15 mouse cellular contexts compared by ENCODE assay signal in genomic region chr8:71509316-71509715, GRCm38 (mm10). TPM values are rescaled to one million over a fixed set of nuclear protein-coding genes. Genes with fewer than 3 reads are reported as not detected.
A peak's percentile ranks its signal among the peaks of the same experiment; 100 is the strongest.
DNase-seq lines count a peak whose midpoint lies in the region; ATAC-seq and TF ChIP-seq lines count a peak whose summit lies in the region.
"Had no signal": no experiment of that assay in that cellular context is flagged by ENCODE, and none has a peak within 500 bp of the region (broad histone marks: within the 10 kb centered on the region; RNA-seq: fewer than 3 reads in every experiment).

No protein-coding gene starts in this region.

- peak overlapping the region; percentile 53 for H3K4me3 ChIP-seq in heart, embryonic 10.5 days
- H3K4me3 ChIP-seq in lung, embryonic 14.5 days (ENCODE audit: low read depth, low read length), result peak overlapping the region; percentile 22
- peak overlapping the region in 1 of 2 experiments; percentile 36; a peak in 2 of 4 replicates for H3K4me3 ChIP-seq in heart, embryonic 14.5 days (ENCODE audit: control insufficient read depth in 1 of 2, insufficient read depth in 1 of 2, low read depth in 1 of 2, low read length in 2 of 2)
- no peak overlapping the region for H3K4me3 ChIP-seq in stomach, embryonic 14.5 days (ENCODE audit: low read depth, low read length)
- H3K4me3 ChIP-seq in forebrain, embryonic 11.5 days (ENCODE audit: low read depth, low read length), result no peak overlapping the region

- no peak for DNase-seq in heart, embryonic 10.5 days (ENCODE audit: low spot score)
- DNase-seq in heart, adult 8-10 months (ENCODE audit: low spot score), result no peak
- DNase-seq in lung, embryonic 14.5 days, result no peak
- DNase-seq in lung, adult 18-20 months, result no peak
- DNase-seq in natural killer cell, adult 2 months (ENCODE audit: low spot score in 2 of 2), result no peak
- no peak for DNase-seq in forebrain, embryonic 11.5 days (ENCODE audit: low spot score)
- DNase-seq: cerebellum, postnatal 10 days; kidney, postnatal 36 days; spleen, adult 18-20 months; thymus, postnatal 14 days had no signal

- H3K9me3 ChIP-seq in heart, embryonic 10.5 days, result no peaks in the 10 kb centered on the region
- no peaks in the 10 kb centered on the region for H3K9me3 ChIP-seq in lung, embryonic 14.5 days (ENCODE audit: low read depth, low read length)
- no peaks in the 10 kb centered on the region for H3K9me3 ChIP-seq in heart, embryonic 14.5 days (ENCODE audit: control insufficient read depth, low read length)
- H3K9me3 ChIP-seq in stomach, embryonic 14.5 days (ENCODE audit: control insufficient read depth, low read depth, low read length), result no peaks in the 10 kb centered on the region
- no peaks in the 10 kb centered on the region for H3K9me3 ChIP-seq in forebrain, embryonic 11.5 days (ENCODE audit: control insufficient read depth, low read length)

- 0 out of 2 replicates have a peak, but pooled peaks cover 10% of the 10 kb centered on the region for H3K36me3 ChIP-seq in heart, embryonic 10.5 days
- H3K36me3 ChIP-seq in lung, embryonic 14.5 days (ENCODE audit: insufficient read depth), result 0 out of 2 replicates have a peak, but pooled peaks cover 4% of the 10 kb centered on the region
- no peaks in the 10 kb centered on the region for H3K36me3 ChIP-seq in heart, embryonic 14.5 days (ENCODE audit: control insufficient read depth, insufficient read depth, low read length)
- H3K36me3 ChIP-seq in stomach, embryonic 14.5 days (ENCODE audit: control insufficient read depth, insufficient read depth, low read length), result no peaks in the 10 kb centered on the region
- no peaks in the 10 kb centered on the region for H3K36me3 ChIP-seq in forebrain, embryonic 11.5 days (ENCODE audit: control insufficient read depth, insufficient read depth, low read length)

- WGBS in heart, embryonic 10.5 days, result 65% methylated on average over 2 of the region's 2 CpGs
- 65% methylated on average over 2 of the region's 2 CpGs for WGBS in lung, embryonic 14.5 days
- WGBS in heart, embryonic 14.5 days, result 50% methylated on average over 2 of the region's 2 CpGs
- WGBS in stomach, embryonic 14.5 days, result 71% methylated on average over 2 of the region's 2 CpGs
- WGBS in forebrain, embryonic 11.5 days, result 62% methylated on average over 2 of the region's 2 CpGs

- ATAC-seq in lung, embryonic 14.5 days (ENCODE audit: insufficient read depth), result no peak
- no peak for ATAC-seq in heart, embryonic 14.5 days (ENCODE audit: insufficient number of reproducible peaks, insufficient read depth, low FRiP score, low read depth)
- no peak for ATAC-seq in stomach, embryonic 14.5 days (ENCODE audit: insufficient number of reproducible peaks, insufficient read depth, low FRiP score, low read depth)
- ATAC-seq in forebrain, embryonic 11.5 days (replicated peaks; ENCODE audit: low FRiP score), result no peak
- ATAC-seq: CD4-positive, CD25-positive, alpha-beta regulatory T cell, adult 4 months had no signal

- peak overlapping the region; percentile 51 for H3K4me2 ChIP-seq in lung, embryonic 14.5 days
- peak overlapping the region; percentile 77 for H3K4me2 ChIP-seq in heart, embryonic 14.5 days (ENCODE audit: low read length)
- 0 out of 2 replicates have a peak overlapping the region, but pooled peaks have one; percentile 20 for H3K4me2 ChIP-seq in stomach, embryonic 14.5 days (replicated peaks; ENCODE audit: low read depth, low read length)
- H3K4me2 ChIP-seq in forebrain, embryonic 11.5 days (ENCODE audit: low read depth, low read length, severe bottlenecking), result no peak overlapping the region

- H3K4me1 ChIP-seq in heart, embryonic 10.5 days, result peaks cover 31% of the 10 kb centered on the region
- H3K4me1 ChIP-seq in lung, embryonic 14.5 days (ENCODE audit: insufficient read depth), result no peaks in the 10 kb centered on the region
- peaks cover 7 to 12% of the 10 kb centered on the region in 2 experiments; a peak in 3 of 4 replicates for H3K4me1 ChIP-seq in heart, embryonic 14.5 days (ENCODE audit: control insufficient read depth in 2 of 2, insufficient read depth in 2 of 2, low read length in 2 of 2)
- no peaks in the 10 kb centered on the region for H3K4me1 ChIP-seq in stomach, embryonic 14.5 days (ENCODE audit: control insufficient read depth, insufficient read depth, low read length)
- H3K4me1 ChIP-seq in forebrain, embryonic 11.5 days (replicated peaks; ENCODE audit: control insufficient read depth, insufficient read depth, low read length), result peaks cover 5% of the 10 kb centered on the region; the same call in 1 of the 2 replicates

- peaks cover 69% of the 10 kb centered on the region for H3K27me3 ChIP-seq in heart, embryonic 10.5 days (ENCODE audit: insufficient read depth, poor library complexity, severe bottlenecking)
- peaks cover 33% of the 10 kb centered on the region for H3K27me3 ChIP-seq in lung, embryonic 14.5 days (ENCODE audit: insufficient read depth, low read length)
- H3K27me3 ChIP-seq in heart, embryonic 14.5 days (ENCODE audit: control insufficient read depth, insufficient read depth, low read length), result peaks cover 53% of the 10 kb centered on the region
- peaks cover 22% of the 10 kb centered on the region for H3K27me3 ChIP-seq in stomach, embryonic 14.5 days (ENCODE audit: control insufficient read depth, insufficient read depth, low read length)
- peaks cover 30% of the 10 kb centered on the region for H3K27me3 ChIP-seq in forebrain, embryonic 11.5 days (ENCODE audit: control insufficient read depth, insufficient read depth, low read length)

- peak overlapping the region; percentile 64; the same call in 1 of the 2 replicates for H3K27ac ChIP-seq in heart, embryonic 10.5 days
- H3K27ac ChIP-seq in lung, embryonic 14.5 days (ENCODE audit: low read depth), result no peak overlapping the region
- no peak overlapping the region for H3K27ac ChIP-seq in heart, embryonic 14.5 days (replicated peaks in 1 of 2; ENCODE audit: control insufficient read depth in 1 of 2, insufficient read depth in 1 of 2, low read depth in 2 of 2, low read length in 2 of 2)
- H3K27ac ChIP-seq in stomach, embryonic 14.5 days (ENCODE audit: low read length), result no peak overlapping the region
- no peak overlapping the region for H3K27ac ChIP-seq in forebrain, embryonic 11.5 days (ENCODE audit: low read depth, low read length)

- no peak overlapping the region for H3K9ac ChIP-seq in lung, embryonic 14.5 days
- H3K9ac ChIP-seq in heart, embryonic 14.5 days (ENCODE audit: low read length), result no peak overlapping the region; the same call in 1 of the 2 replicates
- H3K9ac ChIP-seq in stomach, embryonic 14.5 days (replicated peaks; ENCODE audit: low read depth, low read length), result no peak overlapping the region
- no peak overlapping the region for H3K9ac ChIP-seq in forebrain, embryonic 11.5 days (ENCODE audit: low read length)

- TF ChIP-seq CTCF in lung, embryonic 14.5 days (IDR thresholded peaks at IDR 0.05; ENCODE audit: low read depth), result no peak

RNA-seq across cellular contexts. Expression of gene Plvap, which starts 2.2 kb away (rescaled TPM):
- polyA plus RNA-seq in heart, embryonic 10.5 days (2016; fragmentation: Nextera tagmentation; extraction: Ambion mirVana), result 174 and 198 TPM in 2 replicates
- 10 to 100 TPM; 23.8 to 29.1 (median 27.0) TPM for total RNA-seq in heart, adult 8-10 months (2022)
- 123 and 135 TPM in 2 replicates for polyA plus RNA-seq in lung, embryonic 14.5 days (2014; fragmentation: Nextera tagmentation; extraction: Ambion mirVana)
- 109 and 121 TPM in 2 replicates for polyA plus RNA-seq in heart, embryonic 14.5 days (2014; fragmentation: Nextera tagmentation; extraction: Ambion mirVana)
- polyA plus RNA-seq in stomach, embryonic 14.5 days (2014; fragmentation: Nextera tagmentation; extraction: Ambion mirVana), result 67.1 and 67.5 TPM in 2 replicates
- polyA plus RNA-seq in forebrain, embryonic 11.5 days (2014; fragmentation: Nextera tagmentation; extraction: Ambion mirVana), result 42.5 and 43.4 TPM in 2 replicates
- polyA plus RNA-seq: CD4-positive, CD25-positive, alpha-beta regulatory T cell, adult 4 months had no signal

RNA-seq across cellular contexts. Expression of gene Ccdc194, which starts 16.2 kb away (rescaled TPM):
- 0.99 and 1.3 TPM in 2 replicates for polyA plus RNA-seq in heart, embryonic 10.5 days (2016; fragmentation: Nextera tagmentation; extraction: Ambion mirVana)
- not detected for total RNA-seq in heart, adult 8-10 months (2022)
- 1.0 TPM in 2 replicates for polyA plus RNA-seq in lung, embryonic 14.5 days (2014; fragmentation: Nextera tagmentation; extraction: Ambion mirVana)
- 0.35 and 0.89 TPM in 2 replicates for polyA plus RNA-seq in heart, embryonic 14.5 days (2014; fragmentation: Nextera tagmentation; extraction: Ambion mirVana)
- 0.41 and 0.58 TPM in 2 replicates for polyA plus RNA-seq in stomach, embryonic 14.5 days (2014; fragmentation: Nextera tagmentation; extraction: Ambion mirVana)
- 0.29 TPM in 1 of 2 replicates, not detected in the other for polyA plus RNA-seq in forebrain, embryonic 11.5 days (2014; fragmentation: Nextera tagmentation; extraction: Ambion mirVana)
- total RNA-seq: left cerebral cortex, postnatal 10 days; megakaryocyte, adult 5-6 weeks had no signal
- polyA plus RNA-seq: CD4-positive, CD25-positive, alpha-beta regulatory T cell, adult 4 months had no signal

RNA-seq across cellular contexts. Expression of gene Gtpbp3, which starts 21.4 kb away (rescaled TPM):
- 13.2 and 14.7 TPM in 2 replicates for polyA plus RNA-seq in heart, embryonic 10.5 days (2016; fragmentation: Nextera tagmentation; extraction: Ambion mirVana)
- 10 to 100 TPM; 17.5 to 22.2 (median 19.0) TPM for total RNA-seq in heart, adult 8-10 months (2022)
- 7.6 and 9.6 TPM in 2 replicates for polyA plus RNA-seq in lung, embryonic 14.5 days (2014; fragmentation: Nextera tagmentation; extraction: Ambion mirVana)
- polyA plus RNA-seq in heart, embryonic 14.5 days (2014; fragmentation: Nextera tagmentation; extraction: Ambion mirVana), result 3.3 and 4.4 TPM in 2 replicates
- polyA plus RNA-seq in stomach, embryonic 14.5 days (2014; fragmentation: Nextera tagmentation; extraction: Ambion mirVana), result 7.1 and 7.2 TPM in 2 replicates
- polyA plus RNA-seq in forebrain, embryonic 11.5 days (2014; fragmentation: Nextera tagmentation; extraction: Ambion mirVana), result 7.9 and 10.8 TPM in 2 replicates

RNA-seq across cellular contexts. Expression of gene Ano8, which starts 23.6 kb away (rescaled TPM):
- polyA plus RNA-seq in heart, embryonic 10.5 days (2016; fragmentation: Nextera tagmentation; extraction: Ambion mirVana), result 0.73 and 2.7 TPM in 2 replicates
- 10 to 100 TPM; 14.1 to 17.3 (median 16.1) TPM for total RNA-seq in heart, adult 8-10 months (2022)
- 2.4 and 3.1 TPM in 2 replicates for polyA plus RNA-seq in lung, embryonic 14.5 days (2014; fragmentation: Nextera tagmentation; extraction: Ambion mirVana)
- polyA plus RNA-seq in heart, embryonic 14.5 days (2014; fragmentation: Nextera tagmentation; extraction: Ambion mirVana), result 1.5 and 1.8 TPM in 2 replicates
- polyA plus RNA-seq in stomach, embryonic 14.5 days (2014; fragmentation: Nextera tagmentation; extraction: Ambion mirVana), result 2.3 TPM in 2 replicates
- 5.7 and 9.3 TPM in 2 replicates for polyA plus RNA-seq in forebrain, embryonic 11.5 days (2014; fragmentation: Nextera tagmentation; extraction: Ambion mirVana)

RNA-seq across cellular contexts. Expression of gene Bst2, which starts 27.9 kb away (rescaled TPM):
- 16.8 and 20.7 TPM in 2 replicates for polyA plus RNA-seq in heart, embryonic 10.5 days (2016; fragmentation: Nextera tagmentation; extraction: Ambion mirVana)
- total RNA-seq in heart, adult 8-10 months (2022), result 10 to 100 TPM; 13.5 to 18.7 (median 14.2) TPM
- 15.0 and 16.6 TPM in 2 replicates for polyA plus RNA-seq in lung, embryonic 14.5 days (2014; fragmentation: Nextera tagmentation; extraction: Ambion mirVana)
- 10.8 and 19.0 TPM in 2 replicates for polyA plus RNA-seq in heart, embryonic 14.5 days (2014; fragmentation: Nextera tagmentation; extraction: Ambion mirVana)
- polyA plus RNA-seq in stomach, embryonic 14.5 days (2014; fragmentation: Nextera tagmentation; extraction: Ambion mirVana), result 7.6 and 10.9 TPM in 2 replicates
- 3.1 and 4.9 TPM in 2 replicates for polyA plus RNA-seq in forebrain, embryonic 11.5 days (2014; fragmentation: Nextera tagmentation; extraction: Ambion mirVana)

Comparison
In these comparisons a context has a peak if more than half of its experiments do, and no peak if none do; other contexts are left out.
1. H3K4me3 ChIP-seq: peak in heart, embryonic 10.5 days (single experiment) and lung, embryonic 14.5 days (single experiment); none in stomach, embryonic 14.5 days (single experiment) and forebrain, embryonic 11.5 days (single experiment).